Mouse (Mus musculus) layer of hippocampus, adult 2 months (tissue): ENCODE data around the gene Cel. TPM values are rescaled to one million over a fixed set of nuclear protein-coding genes. Genes with fewer than 3 reads are reported as not detected.
A peak's percentile ranks its signal among the peaks of the same experiment; 100 is the strongest.

Experiments
- DNase-seq, 2 experiments: peaks; one replicate each; pipeline ENCODE4 v3.0.0; 2022; ENCODE audit warnings: low spot score in 2 of 2
- H3K27ac ChIP-seq: fragments of 200-600 bp; 2 replicates; pipeline ENCODE4 v1.8.1; 2022
- H3K4me3 ChIP-seq: fragments of 200-600 bp; 2 replicates; pipeline ENCODE4 v1.8.1; 2022; ENCODE audit warnings: mild to moderate bottlenecking
- CTCF ChIP-seq: fragments of 200-600 bp; conservative IDR thresholded peaks from 2 replicates; pipeline ENCODE4 v1.8.1; 2022; ENCODE audit warnings: antibody characterized with exemption, mild to moderate bottlenecking, moderate library complexity
- total RNA-seq, 2 experiments: library from RNA; stranded (reverse); gene quantifications; 2 replicates each; pipeline ENCODE4 v1.2.3; 2021

Gene Cel
- total RNA-seq, 2 experiments from 2014 or later: not detected

DNA sequence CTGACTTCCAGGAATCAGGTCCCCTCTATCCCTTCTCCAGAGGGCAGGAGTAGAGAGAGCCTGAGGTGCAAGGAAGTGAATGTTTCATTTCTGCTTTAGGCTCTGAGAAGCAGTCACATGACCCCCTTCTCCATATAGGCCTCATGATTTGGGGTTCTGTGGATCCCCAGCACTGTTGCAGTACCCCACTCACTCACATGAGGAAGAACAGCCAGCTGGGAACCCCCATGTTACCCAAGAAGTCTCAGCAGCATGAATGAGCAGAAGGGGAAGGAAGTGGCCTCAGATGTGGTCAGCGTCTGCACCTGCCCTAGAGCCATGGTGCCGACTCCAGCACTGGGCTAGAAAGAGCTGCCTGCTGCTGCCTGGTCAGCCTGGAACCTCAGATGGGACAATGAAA lies 23.3 kb downstream of the Cel start:
- Histone ChIP-seq H3K27ac (peak overlapping the region; percentile 97), H3K4me3 (no peak overlapping the region)
- no peak for DNase-seq
- no peak for TF ChIP-seq CTCF

DNA sequence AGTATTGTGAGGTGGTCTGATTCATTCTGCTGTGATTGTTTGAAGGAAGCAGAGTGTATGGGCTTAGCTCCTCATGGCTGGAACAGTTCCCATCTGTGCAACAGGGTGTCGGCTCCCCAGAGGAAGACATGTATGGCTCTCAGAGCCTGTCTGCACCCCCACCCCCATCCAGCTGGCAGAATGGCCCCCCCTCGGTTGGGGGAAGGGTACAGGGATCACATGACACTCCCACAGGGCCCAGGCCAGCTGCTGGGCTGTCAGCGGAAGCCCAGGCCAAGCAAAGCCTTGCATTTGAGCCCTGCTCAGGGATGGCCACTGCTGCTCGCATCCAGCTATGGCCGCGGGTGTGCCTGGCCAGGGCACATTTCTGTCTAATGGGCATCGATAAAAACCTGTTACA lies 24.0 kb downstream of the Cel start:
- peak overlapping the region; percentile 1; the same call in 1 of the 2 replicates for H3K4me3 ChIP-seq
- peak; percentile 79 to 84 for DNase-seq
- no peak for TF ChIP-seq CTCF
- peak overlapping the region; percentile 97 for H3K27ac ChIP-seq

DNA sequence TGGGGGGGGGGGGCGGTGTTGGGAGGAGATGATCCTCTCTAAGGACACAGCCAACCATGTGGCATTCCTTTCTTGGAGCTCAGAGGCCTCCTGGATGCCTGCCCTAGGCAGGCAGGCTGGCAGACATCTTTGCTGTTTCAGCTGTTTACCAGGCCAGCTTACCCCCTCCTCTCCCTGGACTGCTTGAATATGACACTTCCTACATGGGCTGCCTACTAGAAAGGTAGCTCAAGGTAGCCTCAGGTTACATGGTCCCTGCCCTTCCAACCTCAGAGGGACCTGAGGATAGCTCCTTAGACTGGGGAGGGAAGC lies 24.4 kb downstream of the Cel start:
- H3K27ac ChIP-seq: peak overlapping the region; percentile 97
- H3K4me3 ChIP-seq: no peak overlapping the region
- DNase-seq: no peak
- TF ChIP-seq CTCF: no peak

DNA sequence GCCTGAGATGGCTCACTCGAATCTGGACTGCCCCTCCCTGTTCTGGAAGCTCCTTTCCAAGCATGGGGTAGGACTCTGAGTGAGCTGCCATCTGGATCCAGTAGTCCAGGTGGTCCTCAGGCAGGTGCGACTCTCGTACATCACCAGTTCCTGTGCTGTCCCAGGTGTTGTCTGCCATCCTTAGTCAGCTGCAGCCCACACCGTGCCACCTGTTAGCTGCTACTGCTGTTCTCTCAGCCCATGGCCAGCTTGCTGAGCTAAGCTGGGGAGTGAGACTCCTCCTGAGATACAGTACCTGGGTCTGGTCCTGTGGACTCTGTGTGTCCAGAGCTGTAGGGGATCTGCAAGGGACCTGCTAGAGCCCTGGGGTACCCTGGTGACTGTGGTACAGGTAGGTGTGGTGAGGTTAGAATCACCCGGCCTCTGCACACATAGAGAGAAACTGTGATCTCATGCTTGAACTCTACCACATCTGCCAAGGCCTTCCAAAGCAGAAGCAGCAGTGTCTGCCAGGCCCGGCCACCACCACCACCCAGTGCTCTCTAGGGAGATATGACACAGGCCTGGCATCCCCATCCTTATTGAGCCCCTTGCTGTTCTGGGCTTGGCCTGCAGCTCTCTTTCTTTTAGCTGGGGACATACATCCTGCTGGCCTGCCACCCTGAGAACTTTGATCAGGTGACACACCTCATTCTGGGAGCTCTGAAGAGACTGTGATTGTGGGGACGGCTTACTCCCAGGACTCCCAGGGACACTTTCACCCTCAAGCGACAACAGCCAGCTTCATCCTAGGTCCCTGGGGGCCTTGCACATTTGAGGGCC lies 25.0 kb downstream of the Cel start:
- DNase-seq: no peak

DNA sequence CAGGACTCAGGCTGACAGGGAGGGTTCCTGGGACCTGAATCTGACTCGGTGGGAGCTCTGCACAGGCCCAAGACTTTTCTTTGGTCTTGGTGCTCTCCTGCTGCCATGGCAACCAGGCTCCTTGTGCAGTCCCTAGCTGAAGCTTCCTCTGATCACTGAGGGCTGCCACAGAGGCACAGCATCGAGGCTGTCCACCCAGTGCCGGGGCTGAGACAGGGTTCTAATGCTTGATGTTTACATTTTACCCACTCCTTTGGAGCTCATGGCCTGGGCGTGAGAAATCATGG lies 25.6 kb downstream of the Cel start:
- TF ChIP-seq CTCF: no peak
- peak overlapping the region; percentile 97 for H3K27ac ChIP-seq

More for the DNA sequence above, 25.0 kb downstream of the Cel start:
- no peak for TF ChIP-seq CTCF
- Histone ChIP-seq H3K4me3 (no peak overlapping the region), H3K27ac (peak overlapping the region; percentile 97)

DNA sequence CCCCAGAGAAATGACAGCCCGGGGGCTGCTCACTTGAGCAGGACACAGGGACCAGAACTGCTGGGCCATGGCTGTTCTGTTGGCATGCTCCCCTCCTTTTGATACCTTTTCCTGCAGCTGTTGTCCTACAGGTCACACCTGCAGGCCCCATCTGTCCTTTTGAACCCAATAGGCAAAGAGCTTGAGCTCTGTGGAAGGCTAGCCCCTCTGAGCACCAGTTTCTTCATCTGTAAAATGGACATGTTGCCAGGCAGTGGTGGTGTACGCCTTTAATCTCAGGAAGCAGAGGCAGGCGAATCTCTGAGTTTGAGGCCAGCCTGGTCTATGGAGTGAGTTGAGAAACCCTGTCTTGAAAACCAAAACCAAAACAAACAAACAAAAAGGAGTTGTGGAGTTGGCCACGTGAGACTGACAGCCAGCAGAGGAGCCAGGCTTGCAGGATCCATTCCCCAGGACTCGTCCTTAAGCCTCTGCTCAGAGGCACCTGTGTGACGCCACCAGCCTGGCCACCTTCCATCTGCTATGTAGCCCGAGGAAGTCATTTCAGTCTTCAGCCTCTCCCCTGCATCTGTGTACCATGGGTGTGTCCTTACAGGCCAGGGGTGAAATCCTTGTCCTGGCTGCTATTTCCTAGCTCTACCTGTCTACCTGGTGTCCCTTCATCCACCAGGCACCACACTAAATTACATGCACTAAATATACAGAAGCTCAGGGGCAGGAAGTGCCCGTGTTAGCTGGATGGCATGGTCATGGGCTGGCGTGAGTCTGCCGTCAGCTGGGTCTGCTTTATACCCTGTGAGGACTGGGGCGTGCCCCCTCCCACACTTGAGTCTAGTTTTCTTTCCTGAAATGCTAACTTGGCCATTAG lies 26.2 kb downstream of the Cel start:
- no peak for DNase-seq
- no peak for TF ChIP-seq CTCF
- Histone ChIP-seq H3K4me3 (peak overlapping the region; percentile 24; the same call in 1 of the 2 replicates), H3K27ac (peak overlapping the region; percentile 97)

More for the DNA sequence above, 25.6 kb downstream of the Cel start:
- no peak for DNase-seq
- H3K4me3 ChIP-seq: no peak overlapping the region

DNA sequence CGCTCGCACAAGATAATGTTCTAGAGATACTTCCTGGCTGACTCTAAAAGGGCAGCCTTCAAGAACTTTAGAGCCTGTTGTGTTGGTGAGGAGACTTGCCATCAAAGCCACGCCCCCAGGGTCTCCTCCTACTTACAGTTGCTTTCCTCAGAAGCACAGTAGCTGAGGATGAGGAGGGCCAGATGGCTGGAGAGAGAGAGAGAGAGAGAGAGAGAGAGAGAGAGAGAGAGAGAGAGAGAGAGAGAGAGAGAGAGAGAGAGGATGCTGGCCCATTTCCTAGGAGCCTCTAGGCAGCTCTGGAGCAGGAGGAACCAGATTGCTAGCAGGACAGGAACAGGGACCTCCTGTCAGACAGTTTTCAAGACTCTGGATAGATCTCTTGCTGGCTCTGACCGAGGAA lies 27.0 kb downstream of the Cel start:
- no peak for TF ChIP-seq CTCF
- Histone ChIP-seq H3K27ac (peak overlapping the region; percentile 97), H3K4me3 (peak overlapping the region; percentile 92; the same call in 1 of the 2 replicates)
- DNase-seq: no peak

DNA sequence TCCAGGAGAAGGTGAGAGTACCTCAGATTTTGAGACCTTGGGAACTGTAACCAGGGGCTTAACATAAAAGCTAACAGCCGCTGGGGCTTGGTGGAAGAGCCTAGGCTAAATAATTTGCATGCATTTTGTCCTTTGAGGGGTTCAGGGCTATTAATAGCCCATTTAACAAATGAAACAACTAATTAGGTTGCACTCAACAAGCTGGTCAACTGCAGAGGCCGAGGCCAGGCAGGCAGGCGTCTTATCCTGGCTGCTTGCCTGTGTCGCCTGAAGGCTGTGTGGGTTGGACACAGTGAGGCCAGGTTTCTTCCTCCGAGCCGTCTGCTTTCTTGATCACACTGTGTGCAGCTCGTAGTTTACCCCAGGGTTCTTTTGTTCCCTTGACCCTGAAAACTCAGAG lies 27.6 kb downstream of the Cel start:
- H3K4me3 ChIP-seq: peak overlapping the region; percentile 92

DNA sequence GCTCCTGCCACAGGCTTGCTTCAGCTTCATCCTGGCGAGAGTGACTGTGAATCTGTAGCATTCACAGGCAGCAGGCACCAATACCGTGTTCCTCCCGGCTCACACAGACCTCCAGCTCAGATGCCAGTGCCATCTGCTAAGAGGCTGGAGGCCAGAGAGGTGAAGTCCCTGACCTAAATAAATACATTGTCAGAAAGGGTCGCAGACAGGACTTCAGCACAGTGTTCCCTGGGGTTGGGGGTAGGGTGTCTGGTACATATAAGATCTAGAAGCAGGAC lies 28.0 kb downstream of the Cel start:
- no peak for DNase-seq
- TF ChIP-seq CTCF: no peak
- peak overlapping the region; percentile 92 for H3K4me3 ChIP-seq
- peak overlapping the region; percentile 97 for H3K27ac ChIP-seq

More for the DNA sequence above, 27.6 kb downstream of the Cel start:
- no peak for TF ChIP-seq CTCF
- DNase-seq: peak; percentile 56 to 63
- H3K27ac ChIP-seq: peak overlapping the region; percentile 97

DNA sequence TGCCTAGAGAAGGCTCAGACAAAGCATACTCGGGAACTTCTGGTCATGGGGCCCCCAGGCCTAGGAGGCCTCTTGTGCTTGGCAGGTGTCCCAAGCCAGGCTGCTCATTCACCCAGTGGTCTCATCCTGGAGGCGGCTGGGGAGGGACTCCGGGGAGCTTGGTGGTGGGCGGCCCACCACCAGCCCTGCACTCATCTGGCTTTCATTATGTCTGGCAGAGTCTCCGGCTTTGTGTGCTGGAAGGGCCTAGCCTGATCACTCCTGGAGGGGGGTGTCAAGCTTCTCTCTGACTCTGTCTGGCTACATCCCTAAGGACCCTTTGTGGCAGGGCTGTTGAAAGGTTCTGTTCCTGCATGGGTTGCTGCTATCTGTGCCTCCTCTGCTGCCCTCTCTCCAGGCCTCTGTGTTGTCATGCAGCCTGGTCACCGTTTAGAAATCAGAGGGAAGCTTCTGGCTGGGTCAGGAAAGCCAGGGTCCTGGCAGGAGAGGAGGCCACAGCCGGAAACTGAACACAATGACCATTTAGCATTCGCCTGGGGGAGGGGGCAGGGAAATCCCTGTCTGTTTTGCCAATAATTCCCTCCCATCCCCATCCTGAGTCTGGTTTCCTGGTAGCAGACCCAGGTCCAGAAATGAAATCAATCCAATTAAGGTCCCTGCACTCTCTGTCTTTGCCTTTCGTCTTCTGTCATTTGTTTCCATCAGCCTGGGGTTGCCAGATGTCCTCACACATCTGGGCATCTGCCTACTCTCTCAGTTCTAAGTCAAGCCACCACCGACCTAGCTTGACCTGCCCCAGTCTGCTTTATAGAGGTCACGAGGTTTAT lies 28.6 kb downstream of the Cel start:
- DNase-seq: no peak
- no peak for TF ChIP-seq CTCF

DNA sequence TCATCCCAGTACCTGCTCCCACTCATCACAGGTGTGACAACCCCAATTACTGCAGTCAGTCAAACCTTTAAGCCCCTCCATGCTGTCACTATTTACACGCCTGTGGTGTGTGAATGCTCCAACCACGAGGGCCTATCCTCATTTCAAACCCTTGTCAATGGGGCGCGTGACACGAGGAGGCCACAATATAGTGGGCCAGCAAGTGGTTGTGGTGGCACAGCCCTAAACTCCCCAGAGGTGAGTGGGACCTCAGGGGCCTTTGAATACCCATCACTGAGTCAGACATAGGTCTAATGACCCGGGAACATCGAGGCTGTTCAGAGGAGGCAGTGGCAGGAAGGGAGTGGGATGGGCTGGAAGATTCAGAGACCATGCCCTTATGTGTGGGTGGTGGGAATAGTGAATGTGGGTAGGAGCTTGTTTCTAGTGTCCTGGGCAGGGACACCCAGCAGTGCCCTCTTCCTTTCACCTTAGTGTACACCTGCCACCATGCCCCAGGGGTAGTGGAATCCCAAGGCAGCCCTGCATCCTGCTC lies 29.2 kb downstream of the Cel start:
- TF ChIP-seq CTCF: no peak
- Histone ChIP-seq H3K27ac (peak overlapping the region; percentile 97), H3K4me3 (peak overlapping the region; percentile 92)
- DNase-seq: no peak

More for the DNA sequence above, 28.6 kb downstream of the Cel start:
- Histone ChIP-seq H3K4me3 (peak overlapping the region; percentile 92), H3K27ac (peak overlapping the region; percentile 97)

DNA sequence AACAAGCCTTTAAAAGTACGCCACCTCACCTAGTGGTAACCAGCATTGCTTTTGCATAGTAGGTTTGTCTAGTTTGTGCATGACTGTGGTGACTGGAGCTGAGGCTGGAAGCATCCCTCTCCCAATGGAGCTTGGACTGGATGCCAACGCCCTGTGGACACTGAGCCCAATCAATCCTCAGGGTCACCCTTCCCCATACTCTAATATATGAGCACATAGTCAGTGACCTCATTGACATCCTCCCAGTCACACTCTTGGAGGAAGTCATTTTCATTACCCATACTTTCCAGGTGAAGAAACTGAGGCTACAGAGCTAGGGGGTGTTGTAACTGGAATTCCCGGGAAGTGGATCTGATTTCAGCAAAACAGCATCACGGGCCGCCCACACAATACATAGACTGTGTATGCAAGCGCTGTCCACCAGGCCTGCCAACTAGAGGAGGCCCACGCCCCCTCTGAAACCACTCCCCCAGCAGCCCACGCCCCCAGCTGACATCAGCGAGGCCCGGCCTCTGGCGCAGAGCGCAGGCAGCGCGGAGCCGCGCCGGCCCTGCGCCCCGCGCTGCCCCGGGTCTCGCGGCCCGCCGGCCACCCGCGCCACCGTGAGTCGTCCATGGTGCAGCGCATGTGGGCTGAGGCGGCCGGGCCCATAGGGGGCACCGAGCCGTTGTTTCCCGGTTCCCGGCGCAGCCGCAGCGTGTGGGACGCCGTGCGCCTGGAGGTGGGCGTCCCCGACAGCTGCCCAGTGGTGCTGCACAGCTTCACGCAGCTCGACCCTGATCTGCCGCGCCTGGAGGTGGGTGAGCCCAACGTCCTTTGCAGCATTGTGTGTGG lies 30.0 kb downstream of the Cel start:
- DNase-seq: peak; percentile 89 to 92
- peak overlapping the region; percentile 92 for H3K4me3 ChIP-seq
- peak overlapping the region; percentile 97 for H3K27ac ChIP-seq
- peak; percentile 67 for TF ChIP-seq CTCF
